Comparison of ENCODE assay signal across 10 mouse cellular contexts in the genomic region with DNA sequence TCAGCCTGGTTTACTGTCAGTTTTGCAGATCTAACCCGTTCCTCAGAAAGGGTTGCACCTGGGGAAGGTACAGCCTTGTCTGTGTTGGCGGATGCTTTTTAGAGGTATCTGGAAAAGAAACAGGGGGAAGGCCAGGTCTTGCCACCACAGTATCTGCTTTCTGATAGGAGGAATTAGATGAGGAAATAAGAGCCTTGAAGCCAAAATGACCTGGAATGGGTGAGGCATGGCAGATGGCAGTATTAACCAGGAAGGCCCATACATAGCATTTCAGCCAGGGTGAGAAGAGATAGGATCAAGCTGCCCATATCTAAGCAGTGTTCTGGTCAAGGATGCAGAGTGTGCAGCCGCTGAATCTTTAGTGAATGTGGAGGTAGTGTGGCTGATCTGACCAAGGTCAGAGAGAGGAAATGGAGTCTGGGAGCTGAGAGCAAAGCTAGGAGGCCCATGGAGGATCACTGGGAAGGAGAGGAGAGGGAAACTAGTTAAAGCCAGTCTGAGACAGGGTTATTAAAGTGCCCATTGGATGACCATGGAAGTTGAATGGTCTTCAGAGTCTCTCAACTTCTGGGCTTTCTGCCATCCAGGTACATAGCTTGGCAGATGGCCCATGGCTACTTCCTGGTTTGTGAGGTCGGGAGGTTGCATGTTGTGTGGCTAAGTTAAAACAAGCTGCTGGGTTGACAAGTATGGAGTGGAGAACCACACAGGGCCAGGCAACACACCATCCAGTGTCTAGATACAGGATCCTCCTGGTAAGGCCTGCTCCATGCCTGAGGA. TPM values are rescaled to one million over a fixed set of nuclear protein-coding genes. Genes with fewer than 3 reads are reported as not detected.
DNase-seq lines count a peak whose midpoint lies in the region; ATAC-seq and TF ChIP-seq lines count a peak whose summit lies in the region.
"Had no signal": no experiment of that assay in that cellular context is flagged by ENCODE, and none has a peak within 500 bp of the region (broad histone marks: within the 10 kb centered on the region; RNA-seq: fewer than 3 reads in every experiment).

No protein-coding gene starts in this region.

- no peak for ATAC-seq in forebrain, embryonic 14.5 days
- ATAC-seq in forebrain, embryonic 11.5 days (replicated peaks; ENCODE audit: low FRiP score): no peak
- no peak for ATAC-seq in hindbrain, embryonic 15.5 days (ENCODE audit: low FRiP score, low read depth)

- H3K27me3 ChIP-seq in forebrain, embryonic 14.5 days (replicated peaks; ENCODE audit: control insufficient read depth, insufficient read depth, low read length): no peaks in the 10 kb centered on the region
- H3K27me3 ChIP-seq in forebrain, embryonic 11.5 days (ENCODE audit: control insufficient read depth, insufficient read depth, low read length): no peaks in the 10 kb centered on the region
- no peaks in the 10 kb centered on the region for H3K27me3 ChIP-seq in hindbrain, embryonic 15.5 days

- H3K36me3 ChIP-seq in forebrain, embryonic 14.5 days (ENCODE audit: control insufficient read depth, insufficient read depth, low read length): peaks cover 39% of the 10 kb centered on the region
- no peaks in the 10 kb centered on the region; the same call in 1 of the 2 replicates for H3K36me3 ChIP-seq in forebrain, embryonic 11.5 days (ENCODE audit: control insufficient read depth, insufficient read depth, low read length)
- peaks cover 55% of the 10 kb centered on the region for H3K36me3 ChIP-seq in hindbrain, embryonic 15.5 days

- WGBS in forebrain, embryonic 14.5 days: 85% methylated on average over 4 of the region's 4 CpGs
- 89% methylated on average over 4 of the region's 4 CpGs for WGBS in forebrain, embryonic 11.5 days
- 90% methylated on average over 4 of the region's 4 CpGs for WGBS in hindbrain, embryonic 15.5 days

- H3K9ac ChIP-seq in forebrain, embryonic 14.5 days (ENCODE audit: low read length): no peak overlapping the region
- no peak overlapping the region for H3K9ac ChIP-seq in forebrain, embryonic 11.5 days (ENCODE audit: low read length)
- no peak overlapping the region for H3K9ac ChIP-seq in hindbrain, embryonic 15.5 days
- H3K9ac ChIP-seq: liver, embryonic 14.5 days had no signal

- no peak overlapping the region for H3K4me3 ChIP-seq in forebrain, embryonic 14.5 days (ENCODE audit: low read depth, low read length)
- H3K4me3 ChIP-seq in forebrain, embryonic 11.5 days (ENCODE audit: low read depth, low read length): no peak overlapping the region
- H3K4me3 ChIP-seq in layer of hippocampus, adult 2 months: no peak overlapping the region
- no peak overlapping the region for H3K4me3 ChIP-seq in hindbrain, embryonic 15.5 days
- H3K4me3 ChIP-seq: erythroblast, embryonic 14.5 days had no signal

- H3K27ac ChIP-seq in forebrain, embryonic 14.5 days (ENCODE audit: low read depth, low read length): peak overlapping the region; percentile 56; the same call in 1 of the 2 replicates
- H3K27ac ChIP-seq in forebrain, embryonic 11.5 days (ENCODE audit: low read depth, low read length): no peak overlapping the region
- peak overlapping the region; percentile 85 for H3K27ac ChIP-seq in layer of hippocampus, adult 2 months
- H3K27ac ChIP-seq in hindbrain, embryonic 15.5 days (replicated peaks): peak overlapping the region; percentile 76
- H3K27ac ChIP-seq: liver, embryonic 14.5 days had no signal

- H3K4me1 ChIP-seq in forebrain, embryonic 14.5 days (ENCODE audit: control insufficient read depth, insufficient read depth, low read length): peaks cover 19% of the 10 kb centered on the region
- H3K4me1 ChIP-seq in forebrain, embryonic 11.5 days (replicated peaks; ENCODE audit: control insufficient read depth, insufficient read depth, low read length): peaks cover 3% of the 10 kb centered on the region; the same call in 1 of the 2 replicates
- peaks cover 16% of the 10 kb centered on the region for H3K4me1 ChIP-seq in hindbrain, embryonic 15.5 days (replicated peaks)

- intact Hi-C loops in left cerebral cortex, postnatal 14 days (cut with DNase I): no loop called here

- no peak for DNase-seq in forebrain, embryonic 14.5 days (ENCODE audit: low spot score)
- DNase-seq in forebrain, embryonic 11.5 days (ENCODE audit: low spot score): no peak
- DNase-seq in layer of hippocampus, adult 2 months (ENCODE audit: low spot score in 2 of 2): no peak
- DNase-seq in layer of hippocampus, postnatal 10 days (ENCODE audit: low spot score in 2 of 2): no peak
- DNase-seq in lung, postnatal 10 days: peak; percentile 73
- DNase-seq in left cerebral cortex, postnatal 14 days (ENCODE audit: low spot score in 2 of 2): no peak
- no peak for DNase-seq in left cerebral cortex, adult 11 months (ENCODE audit: low spot score)

- no peak for TF ChIP-seq CTCF in layer of hippocampus, adult 2 months (conservative IDR thresholded peaks at IDR 0.05)

- H3K4me2 ChIP-seq in forebrain, embryonic 14.5 days (ENCODE audit: low read length): no peak overlapping the region
- H3K4me2 ChIP-seq in forebrain, embryonic 11.5 days (ENCODE audit: low read depth, low read length, severe bottlenecking): no peak overlapping the region
- H3K4me2 ChIP-seq in hindbrain, embryonic 15.5 days: no peak overlapping the region

- H3K9me3 ChIP-seq in forebrain, embryonic 14.5 days (replicated peaks; ENCODE audit: control insufficient read depth, low read length): no peaks in the 10 kb centered on the region
- no peaks in the 10 kb centered on the region for H3K9me3 ChIP-seq in forebrain, embryonic 11.5 days (ENCODE audit: control insufficient read depth, low read length)
- H3K9me3 ChIP-seq in hindbrain, embryonic 15.5 days: no peaks in the 10 kb centered on the region

RNA-seq across cellular contexts. Expression of a gene that starts 17.4 kb away (rescaled TPM):
- polyA plus RNA-seq in forebrain, embryonic 14.5 days (2014; fragmentation: Nextera tagmentation; extraction: Ambion mirVana): 32.6 and 41.3 TPM in 2 replicates
- 27.0 and 28.8 TPM in 2 replicates for polyA plus RNA-seq in forebrain, embryonic 11.5 days (2014; fragmentation: Nextera tagmentation; extraction: Ambion mirVana)
- 10 to 100 TPM; 65.5 to 68.9 TPM for total RNA-seq in layer of hippocampus, adult 2 months (2021)
- 10 to 100 TPM; 73.1 to 74.9 TPM for total RNA-seq in layer of hippocampus, postnatal 10 days (2021)
- polyA plus RNA-seq in hindbrain, embryonic 15.5 days (2015; fragmentation: Nextera tagmentation; extraction: Ambion mirVana): 71.6 and 76.3 TPM in 2 replicates
- total RNA-seq in left cerebral cortex, postnatal 14 days (2021): 10 to 100 TPM; 53.4 to 58.7 TPM

RNA-seq across cellular contexts. Expression of a gene that starts 20.3 kb away (rescaled TPM):
- 50.7 and 57.9 TPM in 2 replicates for polyA plus RNA-seq in forebrain, embryonic 14.5 days (2014; fragmentation: Nextera tagmentation; extraction: Ambion mirVana)
- polyA plus RNA-seq in forebrain, embryonic 11.5 days (2014; fragmentation: Nextera tagmentation; extraction: Ambion mirVana): 55.6 and 59.4 TPM in 2 replicates
- total RNA-seq in layer of hippocampus, adult 2 months (2021): 100 to 1,000 TPM; 203 to 212 TPM
- 100 to 1,000 TPM; 190 to 196 TPM for total RNA-seq in layer of hippocampus, postnatal 10 days (2021)
- 135 and 149 TPM in 2 replicates for polyA plus RNA-seq in hindbrain, embryonic 15.5 days (2015; fragmentation: Nextera tagmentation; extraction: Ambion mirVana)
- 100 to 1,000 TPM; 120 to 124 TPM for total RNA-seq in left cerebral cortex, postnatal 14 days (2021)
